Mouse (Mus musculus) lung, embryonic 16.5 days (tissue): ENCODE measurements around the gene Lonrf2. TPM values are rescaled to one million over a fixed set of nuclear protein-coding genes. Genes with fewer than 3 reads are reported as not detected.

Experiments used
- ATAC-seq: fragments of 200-750 bp; cut with Nextera tagmentation; 2 replicates; pipeline ENCODE4 v1.8.0; 2017; ENCODE audit warnings: low read depth, mild to moderate bottlenecking, moderate library complexity
- H3K27ac ChIP-seq: fragments of 300-500 bp; sonication (generic); 2 replicates; pipeline ENCODE4 v1.5.1; 2014; ENCODE audit warnings: mild to moderate bottlenecking, control low read depth, low read length
- H3K27me3 ChIP-seq: fragments of 300-500 bp; sonication (generic); 2 replicates; pipeline ENCODE4 v1.6.1; 2014; ENCODE audit warnings: low read depth, low read length, mixed read lengths; ENCODE audit not compliant: control insufficient read depth, insufficient read depth
- H3K36me3 ChIP-seq: fragments of 300-500 bp; sonication (generic); 2 replicates; pipeline ENCODE4 v1.6.1; 2014; ENCODE audit warnings: low read length; ENCODE audit not compliant: control insufficient read depth, insufficient read depth
- H3K4me1 ChIP-seq: fragments of 300-500 bp; sonication (generic); replicated peaks from 2 replicates; pipeline ENCODE4 v1.6.1; 2014; ENCODE audit warnings: low read length, mixed read lengths; ENCODE audit not compliant: control insufficient read depth, insufficient read depth
- H3K4me2 ChIP-seq: fragments of 300-500 bp; sonication (generic); 2 replicates; pipeline ENCODE4 v1.6.1; 2014; ENCODE audit warnings: low read depth, low read length, control low read depth
- H3K4me3 ChIP-seq: fragments of 300-500 bp; sonication (generic); 2 replicates; pipeline ENCODE4 v1.5.1; 2014; ENCODE audit warnings: mild to moderate bottlenecking, low read length, control low read depth
- H3K9ac ChIP-seq: fragments of 300-500 bp; sonication (generic); 2 replicates; pipeline ENCODE4 v1.6.1; 2014; ENCODE audit warnings: low read length, control low read depth
- H3K9me3 ChIP-seq: fragments of 300-500 bp; sonication (generic); 2 replicates; pipeline ENCODE4 v1.6.1; 2016; ENCODE audit warnings: low read length; ENCODE audit not compliant: control insufficient read depth
- WGBS: fragments of 180-500 bp; shearing (Covaris S2); extraction: QIAGEN DNeasy Blood & Tissue Kit; methylation state at CpG from one replicate; pipeline ENCODE4 v1.1.7; 2014; 5-methylcytosine and 5-hydroxymethylcytosine counted together
- polyA plus RNA-seq: library from polyadenylated mRNA; unstranded; fragments of >200 nt; fragmentation: Nextera tagmentation; extraction: Ambion mirVana; gene quantifications from 2 replicates; pipeline ENCODE4 v1.2.1, GENCODE M21; 2015

The Lonrf2 gene
- polyA plus RNA-seq, 1 experiment from 2014 or later, result 0.40 TPM

GRCm38 (mm10) chr1:38817671-38818070 lies 18.8 kb downstream of the Lonrf2 start:
- ATAC-seq, result no peak
- H3K4me1 ChIP-seq, result no peaks in the 10 kb centered on the region
- H3K4me2 ChIP-seq, result no peak overlapping the region
- H3K27me3 ChIP-seq, result no peaks in the 10 kb centered on the region
- H3K9ac ChIP-seq, result no peak overlapping the region
- no peak overlapping the region for H3K27ac ChIP-seq
- H3K9me3 ChIP-seq, result no peaks in the 10 kb centered on the region
- no peak overlapping the region for H3K4me3 ChIP-seq
- no peaks in the 10 kb centered on the region for H3K36me3 ChIP-seq
- 66% methylated on average over 3 of the region's 3 CpGs for WGBS

DNA sequence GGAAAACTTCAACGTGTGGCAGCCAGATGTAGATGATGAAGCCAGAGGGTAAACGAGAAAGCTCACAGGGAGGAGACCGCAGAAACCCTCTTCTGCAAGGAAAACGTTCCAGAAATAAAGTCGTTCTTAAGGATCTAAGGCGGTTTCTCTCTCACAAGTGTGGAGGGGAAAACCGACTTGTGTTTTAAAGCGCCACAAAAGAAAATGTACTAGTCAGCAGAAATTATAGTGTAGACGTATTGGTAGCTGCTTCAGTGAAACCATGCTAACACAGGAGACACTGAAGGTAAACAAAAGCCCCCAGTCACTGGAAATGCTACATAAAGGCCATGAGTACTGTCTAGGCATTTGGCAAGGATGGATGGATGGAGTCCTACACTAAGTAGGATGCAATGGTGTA lies 19.2 kb downstream of the Lonrf2 start:
- WGBS, result 70% methylated on average over 9 of the region's 9 CpGs
- H3K36me3 ChIP-seq, result no peaks in the 10 kb centered on the region
- no peak overlapping the region for H3K4me2 ChIP-seq
- H3K4me3 ChIP-seq, result no peak overlapping the region
- ATAC-seq, result no peak
- H3K27ac ChIP-seq, result no peak overlapping the region
- H3K9me3 ChIP-seq, result no peaks in the 10 kb centered on the region
- H3K4me1 ChIP-seq, result no peaks in the 10 kb centered on the region
- no peak overlapping the region for H3K9ac ChIP-seq
- no peaks in the 10 kb centered on the region for H3K27me3 ChIP-seq

GRCm38 (mm10) chr1:38816306-38816705 lies 20.2 kb downstream of the Lonrf2 start:
- 49% methylated on average over 4 of the region's 4 CpGs for WGBS
- Histone ChIP-seq H3K9me3 (no peaks in the 10 kb centered on the region), H3K4me3 (no peak overlapping the region), H3K4me1 (no peaks in the 10 kb centered on the region), H3K36me3 (no peaks in the 10 kb centered on the region), H3K27me3 (no peaks in the 10 kb centered on the region), H3K27ac (no peak overlapping the region), H3K9ac (no peak overlapping the region), H3K4me2 (no peak overlapping the region)
- ATAC-seq, result no peak

GRCm38 (mm10) chr1:38807121-38807520 lies 29.4 kb downstream of the Lonrf2 start:
- H3K4me2 ChIP-seq, result no peak overlapping the region
- no peak overlapping the region for H3K4me3 ChIP-seq
- no peaks in the 10 kb centered on the region for H3K27me3 ChIP-seq
- H3K9me3 ChIP-seq, result no peaks in the 10 kb centered on the region
- ATAC-seq, result no peak
- 92% methylated on average over 4 of the region's 4 CpGs for WGBS
- H3K36me3 ChIP-seq, result no peaks in the 10 kb centered on the region
- no peak overlapping the region for H3K27ac ChIP-seq
- H3K9ac ChIP-seq, result no peak overlapping the region
- H3K4me1 ChIP-seq, result no peaks in the 10 kb centered on the region

- Histone ChIP-seq H3K9ac (no peak overlapping the region), H3K4me1 (no peaks in the 10 kb centered on the region), H3K27ac (no peak overlapping the region), H3K9me3 (no peaks in the 10 kb centered on the region), H3K36me3 (no peaks in the 10 kb centered on the region), H3K27me3 (no peaks in the 10 kb centered on the region), H3K4me2 (no peak overlapping the region), H3K4me3 (no peak overlapping the region)
- 82% methylated on average over 7 of the region's 7 CpGs for WGBS
- ATAC-seq, result no peak
Measured at GRCm38 (mm10) chr1:38800402-38800801, 36.1 kb downstream of the Lonrf2 start.

DNA sequence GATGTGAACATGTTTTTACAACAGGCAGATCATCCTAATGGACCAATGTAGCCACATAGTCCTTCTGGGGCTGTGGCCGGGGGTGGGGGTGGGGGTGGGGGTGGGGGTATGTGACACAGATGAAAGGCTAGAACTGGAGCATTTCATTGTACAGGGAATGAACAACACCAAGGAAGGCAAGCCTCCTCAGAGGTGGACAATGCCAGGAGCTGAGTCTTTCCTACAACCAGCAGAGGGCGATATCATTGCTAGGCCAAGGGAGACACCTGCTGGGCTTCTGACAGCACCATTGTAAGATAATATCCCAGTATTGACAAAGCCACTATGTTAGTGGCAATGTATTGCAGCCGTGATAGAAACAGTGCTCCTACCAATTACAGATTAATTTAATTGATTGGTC lies 37.2 kb downstream of the Lonrf2 start:
- WGBS, result 26% methylated on average over 3 of the region's 3 CpGs
- Histone ChIP-seq H3K36me3 (no peaks in the 10 kb centered on the region), H3K4me3 (no peak overlapping the region), H3K9ac (no peak overlapping the region), H3K4me2 (no peak overlapping the region), H3K9me3 (no peaks in the 10 kb centered on the region), H3K27ac (no peak overlapping the region), H3K27me3 (no peaks in the 10 kb centered on the region), H3K4me1 (no peaks in the 10 kb centered on the region)
- no peak for ATAC-seq

- no peaks in the 10 kb centered on the region for H3K36me3 ChIP-seq
- H3K9me3 ChIP-seq, result no peaks in the 10 kb centered on the region
- no peak overlapping the region for H3K4me2 ChIP-seq
- H3K4me3 ChIP-seq, result no peak overlapping the region
- no peak for ATAC-seq
- no peak overlapping the region for H3K27ac ChIP-seq
- no peak overlapping the region for H3K9ac ChIP-seq
- H3K27me3 ChIP-seq, result no peaks in the 10 kb centered on the region
- no peaks in the 10 kb centered on the region for H3K4me1 ChIP-seq
- WGBS, result 60% methylated on average over 6 of the region's 6 CpGs
Measured at GRCm38 (mm10) chr1:38796936-38797335, 39.6 kb downstream of the Lonrf2 start.

DNA sequence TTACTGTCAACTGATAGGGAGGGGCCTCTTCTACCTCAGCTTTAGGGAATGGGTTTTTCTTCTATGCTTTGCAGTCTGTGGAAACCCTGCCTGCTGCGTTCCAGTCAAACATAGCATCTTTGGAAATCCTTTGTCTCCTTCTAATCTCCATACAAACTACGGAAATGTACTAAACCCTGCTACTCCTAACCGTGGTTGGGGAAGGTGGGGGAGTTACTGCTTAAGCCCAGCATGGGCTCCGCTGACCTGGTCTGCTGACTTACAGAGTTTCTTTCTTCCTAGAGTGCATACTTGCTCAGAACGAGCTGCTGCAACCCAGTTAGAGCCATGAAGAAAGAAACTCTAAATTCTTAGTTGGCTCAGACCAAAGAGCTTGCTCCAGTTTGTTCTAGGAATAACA lies 41.0 kb downstream of the Lonrf2 start:
- Histone ChIP-seq H3K4me3 (no peak overlapping the region), H3K27me3 (no peaks in the 10 kb centered on the region), H3K9ac (no peak overlapping the region), H3K27ac (no peak overlapping the region), H3K4me1 (no peaks in the 10 kb centered on the region), H3K36me3 (no peaks in the 10 kb centered on the region), H3K4me2 (no peak overlapping the region), H3K9me3 (no peaks in the 10 kb centered on the region)
- WGBS, result 70% methylated on average over 5 of the region's 5 CpGs
- no peak for ATAC-seq

DNA sequence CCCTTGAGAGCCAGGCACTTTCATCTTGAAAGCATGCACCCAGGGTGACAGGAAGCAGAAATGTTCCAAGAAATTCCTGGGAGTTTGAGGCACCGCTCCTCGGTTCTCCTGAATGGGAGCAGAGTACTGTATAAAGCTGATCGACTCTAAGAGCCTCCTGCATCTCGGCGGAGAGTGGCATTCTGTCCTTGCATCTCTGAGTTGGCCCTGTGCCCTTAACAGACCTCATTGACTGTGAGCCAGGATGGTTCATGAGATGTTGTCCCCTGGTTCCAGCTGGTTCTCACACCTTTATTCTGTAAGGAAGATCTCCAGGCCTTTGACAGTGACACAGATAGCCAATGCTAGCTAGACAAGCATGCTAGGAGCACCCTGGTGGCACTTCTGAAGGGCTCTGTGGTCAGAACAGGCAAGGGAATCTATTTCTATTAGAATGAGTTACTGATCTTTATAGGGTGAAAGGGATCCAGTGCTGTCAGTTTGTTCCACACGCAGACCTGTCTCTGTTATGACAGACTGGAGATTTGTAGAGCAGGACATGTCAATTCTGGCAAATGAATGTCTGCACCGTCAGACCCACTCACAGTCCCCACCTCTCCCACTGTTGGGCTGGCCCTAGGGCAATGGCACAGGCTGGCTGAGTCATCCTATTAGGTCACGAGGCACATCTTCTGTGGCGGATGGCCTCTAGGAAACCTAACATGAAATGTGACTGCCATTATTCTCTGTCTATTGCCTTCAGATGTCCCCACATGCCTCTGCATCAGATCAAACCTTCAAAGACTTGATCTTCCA lies 45.3 kb downstream of the Lonrf2 start:
- H3K9me3 ChIP-seq, result no peaks in the 10 kb centered on the region
- no peaks in the 10 kb centered on the region for H3K27me3 ChIP-seq
- no peak overlapping the region for H3K4me2 ChIP-seq
- no peak overlapping the region for H3K4me3 ChIP-seq
- no peak overlapping the region for H3K9ac ChIP-seq
- 74% methylated on average over 9 of the region's 9 CpGs for WGBS
- H3K27ac ChIP-seq, result no peak overlapping the region
- H3K36me3 ChIP-seq, result no peaks in the 10 kb centered on the region
- no peak for ATAC-seq
- H3K4me1 ChIP-seq, result no peaks in the 10 kb centered on the region
